Mouse (Mus musculus): ENCODE measurements around the gene Ttyh2. TPM values are rescaled to one million over a fixed set of nuclear protein-coding genes. Genes with fewer than 3 reads are reported as not detected.

Gene Ttyh2
- polyA plus RNA-seq, 1 experiment, result 92.5 TPM

DNA sequence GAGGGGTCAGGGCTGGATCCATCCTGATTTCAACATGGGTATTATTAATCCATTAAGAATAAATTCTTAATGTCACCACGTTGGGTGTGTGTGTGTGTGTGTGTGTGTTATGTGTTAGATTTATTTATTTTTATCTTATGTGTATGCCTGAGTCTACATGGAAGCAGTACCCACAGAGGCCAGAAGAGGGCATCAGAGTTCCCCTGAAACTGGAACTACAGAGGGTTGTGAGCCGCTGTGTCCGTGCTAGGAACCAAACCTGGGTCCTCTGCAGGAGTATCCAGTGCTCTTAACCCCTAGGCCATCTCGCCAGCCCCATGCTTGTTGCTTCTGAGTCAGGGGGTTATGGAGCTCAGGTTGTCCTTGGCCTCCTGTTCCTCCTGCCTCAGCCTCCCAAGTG lies 25.7 kb upstream of the Ttyh2 start:
- DNase-seq, result no peak
- WGBS, result 70% methylated on average over 4 of the region's 4 CpGs
- Histone ChIP-seq H3K27me3 (ENCODE audit: control insufficient read depth, insufficient read depth, low read length) (no peaks in the 10 kb centered on the region), H3K4me3 (replicated peaks; ENCODE audit: insufficient read depth, low read depth, low read length) (no peak overlapping the region), H3K27ac (ENCODE audit: insufficient read depth, low read length) (no peak overlapping the region), H3K4me1 (ENCODE audit: control insufficient read depth, insufficient read depth, low read length) (no peaks in the 10 kb centered on the region)
- TF ChIP-seq POLR2A (IDR thresholded peaks at IDR 0.05; ENCODE audit: borderline replicate concordance, insufficient read depth, low read length) (no peak), CTCF (IDR thresholded peaks at IDR 0.05; ENCODE audit: borderline replicate concordance, insufficient read depth, low read depth, low read length) (no peak)

GRCm38 (mm10) chr11:114652531-114652930 lies 22.7 kb upstream of the Ttyh2 start:
- H3K27ac ChIP-seq (ENCODE audit: insufficient read depth, low read length), result no peak overlapping the region
- H3K27me3 ChIP-seq (ENCODE audit: control insufficient read depth, insufficient read depth, low read length), result no peaks in the 10 kb centered on the region
- TF ChIP-seq CTCF (IDR thresholded peaks at IDR 0.05; ENCODE audit: borderline replicate concordance, insufficient read depth, low read depth, low read length) (no peak), POLR2A (IDR thresholded peaks at IDR 0.05; ENCODE audit: borderline replicate concordance, insufficient read depth, low read length) (no peak)
- H3K4me3 ChIP-seq (replicated peaks; ENCODE audit: insufficient read depth, low read depth, low read length), result no peak overlapping the region
- 23% methylated on average over 16 of the region's 16 CpGs for whole genome bisulfite sequencing
- no peak for DNase-seq
- H3K4me1 ChIP-seq (ENCODE audit: control insufficient read depth, insufficient read depth, low read length), result no peaks in the 10 kb centered on the region

DNA sequence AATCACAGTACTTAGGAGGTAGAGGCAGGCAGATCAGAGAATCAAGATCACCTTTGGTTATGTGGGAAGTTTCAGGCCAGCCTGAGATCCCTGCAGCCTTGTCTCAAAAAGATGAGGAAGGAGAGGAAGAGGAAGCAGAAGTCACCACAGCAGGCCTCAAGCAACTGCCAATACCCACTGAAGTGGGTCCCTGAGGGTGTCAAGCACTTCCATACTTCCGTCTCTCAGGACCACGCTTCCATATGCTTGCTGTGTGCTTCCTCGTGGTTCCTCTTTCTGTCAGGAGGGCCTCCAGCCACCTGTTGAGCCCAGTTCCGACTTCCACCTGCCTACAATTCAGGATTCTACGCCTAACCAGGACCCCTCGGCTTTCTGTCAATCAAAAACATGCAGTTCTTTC lies 21.6 kb upstream of the Ttyh2 start:
- DNase-seq, result no peak
- no peak overlapping the region for H3K4me3 ChIP-seq (replicated peaks; ENCODE audit: insufficient read depth, low read depth, low read length)
- WGBS, result 76% methylated on average over 6 of the region's 6 CpGs

GRCm38 (mm10) chr11:114654552-114654951 lies 20.7 kb upstream of the Ttyh2 start:
- Histone ChIP-seq H3K4me1 (ENCODE audit: control insufficient read depth, insufficient read depth, low read length) (no peaks in the 10 kb centered on the region), H3K4me3 (replicated peaks; ENCODE audit: insufficient read depth, low read depth, low read length) (no peak overlapping the region), H3K27ac (ENCODE audit: insufficient read depth, low read length) (no peak overlapping the region), H3K27me3 (ENCODE audit: control insufficient read depth, insufficient read depth, low read length) (no peaks in the 10 kb centered on the region)
- no peak for DNase-seq
- TF ChIP-seq CTCF (IDR thresholded peaks at IDR 0.05; ENCODE audit: borderline replicate concordance, insufficient read depth, low read depth, low read length) (peak; percentile 15; the same call in 1 of the 2 replicates), POLR2A (IDR thresholded peaks at IDR 0.05; ENCODE audit: borderline replicate concordance, insufficient read depth, low read length) (no peak)
- 53% methylated on average over 5 of the region's 5 CpGs for WGBS

More for the DNA sequence above, 21.6 kb upstream of the Ttyh2 start:
- TF ChIP-seq POLR2A (IDR thresholded peaks at IDR 0.05; ENCODE audit: borderline replicate concordance, insufficient read depth, low read length), result no peak
- TF ChIP-seq CTCF (IDR thresholded peaks at IDR 0.05; ENCODE audit: borderline replicate concordance, insufficient read depth, low read depth, low read length), result no peak
- H3K27me3 ChIP-seq (ENCODE audit: control insufficient read depth, insufficient read depth, low read length), result no peaks in the 10 kb centered on the region
- H3K27ac ChIP-seq (ENCODE audit: insufficient read depth, low read length), result no peak overlapping the region
- H3K4me1 ChIP-seq (ENCODE audit: control insufficient read depth, insufficient read depth, low read length), result no peaks in the 10 kb centered on the region

DNA sequence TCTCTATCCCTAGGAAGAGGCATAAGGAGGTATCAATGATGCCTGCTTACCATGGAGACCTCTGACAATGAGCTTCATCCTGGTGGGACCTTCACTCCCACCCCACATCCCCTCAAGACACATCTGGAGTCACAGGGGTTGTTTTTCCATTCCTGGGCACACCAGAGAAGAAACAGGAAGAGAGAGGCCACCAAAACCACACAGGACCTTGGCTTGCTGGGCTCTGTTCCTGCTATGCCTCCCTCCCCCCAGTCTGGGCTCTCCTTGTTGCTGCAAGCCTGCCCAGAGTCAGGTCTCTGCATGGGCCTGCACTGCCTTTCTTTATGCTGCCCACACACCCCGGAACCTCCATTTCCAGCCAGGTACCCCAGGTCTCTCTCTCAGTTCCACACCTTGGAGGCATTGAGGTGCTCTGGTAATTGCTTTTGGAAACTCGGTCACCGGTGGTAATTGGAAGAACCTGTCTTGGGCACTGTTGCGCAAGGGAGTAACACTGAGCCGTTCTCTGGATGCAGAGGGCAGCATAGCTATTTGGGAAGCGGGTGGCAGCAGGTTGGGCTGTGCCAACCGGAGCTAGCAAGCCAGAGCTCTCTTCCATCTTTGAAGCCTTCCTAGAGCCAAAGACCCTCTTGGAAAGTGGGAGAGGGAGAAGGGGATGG lies 19.8 kb upstream of the Ttyh2 start:
- TF ChIP-seq POLR2A (IDR thresholded peaks at IDR 0.05; ENCODE audit: borderline replicate concordance, insufficient read depth, low read length), result no peak
- Histone ChIP-seq H3K4me1 (ENCODE audit: control insufficient read depth, insufficient read depth, low read length) (no peaks in the 10 kb centered on the region), H3K4me3 (replicated peaks; ENCODE audit: insufficient read depth, low read depth, low read length) (no peak overlapping the region), H3K27ac (ENCODE audit: insufficient read depth, low read length) (no peak overlapping the region), H3K27me3 (ENCODE audit: control insufficient read depth, insufficient read depth, low read length) (no peaks in the 10 kb centered on the region)
- 83% methylated on average over 7 of the region's 7 CpGs for WGBS
- DNase-seq, result no peak

DNA sequence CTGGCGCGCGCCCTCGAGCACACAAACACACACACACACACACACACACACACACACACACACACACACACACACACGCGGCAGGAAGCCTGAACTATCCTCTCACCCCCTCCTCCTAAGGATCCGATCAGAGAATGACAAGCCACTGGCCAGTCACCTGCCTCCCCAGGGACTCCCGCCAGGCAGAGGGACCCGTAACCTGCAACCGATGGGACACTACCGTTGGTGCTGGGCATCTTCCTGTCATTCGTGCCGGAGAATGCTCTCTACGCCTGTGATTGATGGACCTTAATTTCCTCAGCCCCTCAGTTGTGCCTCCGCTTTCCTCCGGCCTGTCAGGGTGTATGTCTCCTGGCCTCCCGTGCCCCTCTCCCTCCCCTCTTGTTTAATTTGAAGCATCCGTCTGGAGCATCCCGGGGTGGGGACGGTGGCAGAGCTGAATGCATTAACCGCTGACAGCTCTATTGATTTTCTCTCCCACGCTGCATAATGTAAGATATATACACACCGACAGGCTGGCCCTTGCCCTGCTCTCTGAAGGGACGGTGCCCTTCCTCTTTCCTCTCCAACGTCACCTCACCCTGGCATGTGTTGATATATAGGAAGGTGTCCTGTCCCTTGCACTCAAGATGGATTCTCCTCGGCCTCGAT lies 18.1 kb upstream of the Ttyh2 start:
- Histone ChIP-seq H3K27ac (ENCODE audit: insufficient read depth, low read length) (no peak overlapping the region), H3K4me1 (ENCODE audit: control insufficient read depth, insufficient read depth, low read length) (no peaks in the 10 kb centered on the region), H3K4me3 (replicated peaks; ENCODE audit: insufficient read depth, low read depth, low read length) (no peak overlapping the region), H3K27me3 (ENCODE audit: control insufficient read depth, insufficient read depth, low read length) (no peaks in the 10 kb centered on the region)
- WGBS, result 48% methylated on average over 27 of the region's 27 CpGs
- no peak for DNase-seq
- TF ChIP-seq POLR2A (IDR thresholded peaks at IDR 0.05; ENCODE audit: borderline replicate concordance, insufficient read depth, low read length) (no peak), CTCF (IDR thresholded peaks at IDR 0.05; ENCODE audit: borderline replicate concordance, insufficient read depth, low read depth, low read length) (no peak)

DNA sequence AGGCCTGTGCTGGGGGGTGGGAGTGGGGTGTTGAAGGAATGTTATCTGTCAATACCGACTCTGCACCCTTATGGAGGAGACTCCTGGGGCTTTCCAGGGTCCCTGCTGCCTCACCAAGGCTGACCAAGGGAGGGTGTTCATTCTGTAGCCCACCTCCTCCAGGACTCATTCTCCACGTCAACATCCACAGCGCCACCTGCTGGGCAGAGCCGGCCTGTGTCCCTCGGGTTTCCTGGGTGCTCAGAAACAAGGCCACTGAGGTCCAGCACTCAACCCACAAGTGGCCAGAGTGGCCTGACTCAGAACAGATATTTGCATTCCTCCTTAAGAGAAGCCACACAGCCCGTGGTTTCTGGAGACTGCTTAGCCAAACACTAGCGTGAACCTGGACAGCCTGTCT lies 17.5 kb upstream of the Ttyh2 start:
- no peaks in the 10 kb centered on the region for H3K4me1 ChIP-seq (ENCODE audit: control insufficient read depth, insufficient read depth, low read length)
- no peaks in the 10 kb centered on the region for H3K27me3 ChIP-seq (ENCODE audit: control insufficient read depth, insufficient read depth, low read length)
- peak; percentile 43 to 67 for DNase-seq
- no peak for TF ChIP-seq POLR2A (IDR thresholded peaks at IDR 0.05; ENCODE audit: borderline replicate concordance, insufficient read depth, low read length)
- peak; percentile 72 for TF ChIP-seq CTCF (IDR thresholded peaks at IDR 0.05; ENCODE audit: borderline replicate concordance, insufficient read depth, low read depth, low read length)
- no peak overlapping the region for H3K4me3 ChIP-seq (replicated peaks; ENCODE audit: insufficient read depth, low read depth, low read length)
- WGBS, result 16% methylated on average over 7 of the region's 7 CpGs
- no peak overlapping the region for H3K27ac ChIP-seq (ENCODE audit: insufficient read depth, low read length)

GRCm38 (mm10) chr11:114662161-114662560 lies 13.1 kb upstream of the Ttyh2 start:
- TF ChIP-seq CTCF (IDR thresholded peaks at IDR 0.05; ENCODE audit: borderline replicate concordance, insufficient read depth, low read depth, low read length) (no peak), POLR2A (IDR thresholded peaks at IDR 0.05; ENCODE audit: borderline replicate concordance, insufficient read depth, low read length) (no peak)
- H3K27me3 ChIP-seq (ENCODE audit: control insufficient read depth, insufficient read depth, low read length), result no peaks in the 10 kb centered on the region
- H3K4me1 ChIP-seq (ENCODE audit: control insufficient read depth, insufficient read depth, low read length), result no peaks in the 10 kb centered on the region
- H3K4me3 ChIP-seq (replicated peaks; ENCODE audit: insufficient read depth, low read depth, low read length), result no peak overlapping the region
- no peak for DNase-seq
- no peak overlapping the region for H3K27ac ChIP-seq (ENCODE audit: insufficient read depth, low read length)
- WGBS, result 90% methylated on average over 14 of the region's 14 CpGs

Measured in cerebellum, adult 2 months (tissue).